Mouse (Mus musculus): Measurements from ENCODE around the gene Lin9.

DNA sequence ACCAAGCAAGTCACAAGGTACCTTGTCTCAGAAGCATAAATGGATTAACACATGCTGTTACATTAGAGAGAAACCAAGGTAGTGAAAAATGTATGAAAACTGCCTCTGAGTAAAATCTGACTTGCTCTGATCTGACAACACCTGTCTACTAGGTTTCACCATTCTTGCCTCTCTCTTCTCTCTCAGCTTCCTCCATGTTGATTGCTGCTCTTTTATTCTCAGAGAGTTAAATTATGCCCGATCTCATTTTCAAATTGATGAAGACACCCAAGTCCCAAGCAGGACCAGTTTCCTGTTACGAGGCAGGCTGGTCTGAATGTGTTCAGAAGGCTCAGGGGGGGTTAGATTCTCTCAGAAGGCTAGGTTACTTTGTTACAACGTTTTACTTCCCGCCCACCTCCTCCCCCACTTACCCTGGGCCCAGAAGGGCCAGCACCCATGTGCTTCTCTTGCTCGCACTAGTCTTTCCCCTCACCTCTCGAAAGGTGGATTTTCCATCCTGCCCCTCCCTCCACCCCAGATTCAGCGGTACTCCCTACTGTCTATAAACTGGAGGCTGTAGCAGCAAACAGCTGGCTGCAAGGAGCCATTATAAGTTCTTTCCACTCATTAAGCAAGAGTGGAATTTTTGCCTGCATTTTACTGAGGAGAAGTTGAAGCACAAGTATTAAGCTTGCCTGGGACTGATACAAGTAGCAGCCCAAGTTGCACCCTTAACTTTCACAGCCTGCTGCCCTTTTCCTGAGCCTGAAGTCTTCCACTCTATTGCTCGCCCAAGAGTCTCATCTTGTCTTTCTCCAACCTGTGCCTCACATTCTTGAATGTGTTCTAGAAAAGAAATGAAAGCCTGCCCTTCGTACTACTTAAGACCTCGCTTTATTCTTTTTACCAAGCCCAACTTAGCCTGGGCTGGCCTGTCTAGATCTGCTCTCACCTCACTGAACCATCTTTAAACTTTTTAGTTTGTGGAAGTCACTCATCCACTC lies 1.2 kb upstream of the Lin9 start:
- TF ChIP-seq CTCF (IDR thresholded peaks at IDR 0.05; ENCODE audit: extremely low read depth, insufficient read length, insufficient replicate concordance, low read depth, low read length) (no peak), POLR2A (IDR thresholded peaks at IDR 0.05; ENCODE audit: low read depth, low read length) (no peak)

Measured in small intestine, adult 2 months (tissue).